In the genomic region with DNA sequence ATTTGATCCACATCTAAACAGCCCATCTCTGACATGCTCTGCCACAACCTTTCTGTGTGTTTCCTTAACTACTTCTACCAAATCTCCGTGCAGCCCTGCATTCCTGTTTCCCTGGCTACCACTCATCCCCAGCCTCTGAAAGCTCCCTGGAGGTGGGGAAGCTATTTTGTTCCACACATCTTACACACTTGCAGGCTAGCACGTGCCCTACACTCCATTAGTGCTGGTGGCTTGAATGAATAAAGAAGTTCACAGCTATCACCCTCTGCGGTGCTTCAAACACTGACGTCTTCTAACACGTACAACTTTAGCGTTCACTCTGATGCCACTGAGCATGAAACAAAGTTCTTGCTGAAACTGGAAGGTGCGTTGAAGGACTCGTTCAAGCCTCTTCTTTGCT, we compare ENCODE assay signal across 8 mouse cellular contexts.
"Had no signal": no experiment of that assay in that cellular context is flagged by ENCODE, and none has a peak within 500 bp of the region (broad histone marks: within the 10 kb centered on the region; RNA-seq: fewer than 3 reads in every experiment).

No protein-coding gene starts in this region.

- DNase-seq: lung, adult 18-20 months; lung, embryonic 14.5 days; lung, postnatal 10 days; midbrain, embryonic 14.5 days; right cerebral cortex, postnatal 25 days; thymus, adult 2 months; thymus, postnatal 25 days; thymus, postnatal 4 days had no signal
